10 mouse cellular contexts compared by ENCODE assay signal in genomic region chr6:120174028-120174601, GRCm38 (mm10).
A peak's percentile ranks its signal among the peaks of the same experiment; 100 is the strongest.
DNase-seq lines count a peak whose midpoint lies in the region; ATAC-seq and TF ChIP-seq lines count a peak whose summit lies in the region.
"Had no signal": no experiment of that assay in that cellular context is flagged by ENCODE, and none has a peak within 500 bp of the region (broad histone marks: within the 10 kb centered on the region; RNA-seq: fewer than 3 reads in every experiment).

No protein-coding gene starts in this region.

- 64% methylated on average over 6 of the region's 6 CpGs for WGBS in intestine, embryonic 14.5 days
- 31% methylated on average over 6 of the region's 6 CpGs for WGBS in liver, embryonic 13.5 days (ENCODE audit: insufficient replicate concordance)

- no peak for ATAC-seq in G1E (ENCODE audit: extremely low read depth, insufficient number of reproducible peaks, low FRiP score, poor library complexity, severe bottlenecking)
- peak; percentile 32; the same call in 1 of the 2 replicates for ATAC-seq in intestine, embryonic 14.5 days (replicated peaks; ENCODE audit: low FRiP score, low TSS enrichment, low read depth)
- peak; percentile 33 for ATAC-seq in liver, embryonic 13.5 days (ENCODE audit: low read depth)

- H3K9ac ChIP-seq in intestine, embryonic 14.5 days (ENCODE audit: low read length), result no peak overlapping the region
- H3K9ac ChIP-seq in liver, embryonic 13.5 days, result peak overlapping the region; percentile 81

- TF ChIP-seq CTCF in G1E (IDR thresholded peaks at IDR 0.05; ENCODE audit: low read depth, low read length), result no peak
- TF ChIP-seq CTCF in left cerebral cortex, adult 2 months (IDR thresholded peaks at IDR 0.05), result no peak

- no peak overlapping the region for H3K4me2 ChIP-seq in intestine, embryonic 14.5 days (ENCODE audit: low read length)
- H3K4me2 ChIP-seq in liver, embryonic 13.5 days, result peak overlapping the region; percentile 67

- H3K36me3 ChIP-seq in G1E (replicated peaks), result no peaks in the 10 kb centered on the region
- no peaks in the 10 kb centered on the region for H3K36me3 ChIP-seq in intestine, embryonic 14.5 days (ENCODE audit: control insufficient read depth, insufficient read depth, low read length)
- no peaks in the 10 kb centered on the region for H3K36me3 ChIP-seq in liver, embryonic 13.5 days

- peak; percentile 93 for DNase-seq in heart, adult 11 months
- no peak for DNase-seq in heart, postnatal 4 days
- DNase-seq in G1E (ENCODE audit: low spot score), result no peak
- no peak for DNase-seq in intestine, embryonic 14.5 days (ENCODE audit: low spot score)
- no peak for DNase-seq in liver, embryonic 13.5 days
- DNase-seq in adrenal gland, postnatal 4 days (ENCODE audit: low spot score in 2 of 2), result no peak
- DNase-seq in gastrocnemius, adult 18-20 months (ENCODE audit: low spot score), result no peak
- no peak for DNase-seq in left cerebral cortex, adult 2 months (ENCODE audit: extremely low spot score in 1 of 2, low spot score in 2 of 2)
- DNase-seq: B cell, adult 2 months; midbrain, embryonic 14.5 days had no signal

- intact Hi-C loops in left cerebral cortex, adult 2 months (cut with DNase I), result no loop called here

- H3K4me1 ChIP-seq in G1E (ENCODE audit: insufficient read depth, low read depth, low read length), result peaks cover 38% of the 10 kb centered on the region
- H3K4me1 ChIP-seq in intestine, embryonic 14.5 days (replicated peaks; ENCODE audit: control insufficient read depth, insufficient read depth, low read length), result no peaks in the 10 kb centered on the region
- H3K4me1 ChIP-seq in liver, embryonic 13.5 days (replicated peaks), result peaks cover 75% of the 10 kb centered on the region

- peak overlapping the region; percentile 46; the same call in 1 of the 2 replicates for H3K4me3 ChIP-seq in G1E (ENCODE audit: low read depth, low read length)
- no peak overlapping the region for H3K4me3 ChIP-seq in intestine, embryonic 14.5 days (ENCODE audit: low read depth, low read length)
- peak overlapping the region; percentile 55 for H3K4me3 ChIP-seq in liver, embryonic 13.5 days (replicated peaks)
- H3K4me3 ChIP-seq in left cerebral cortex, adult 2 months, result no peak overlapping the region

- H3K27ac ChIP-seq in intestine, embryonic 14.5 days (ENCODE audit: low read depth), result no peak overlapping the region
- peak overlapping the region; percentile 100 for H3K27ac ChIP-seq in liver, embryonic 13.5 days
- H3K27ac ChIP-seq in left cerebral cortex, adult 2 months, result no peak overlapping the region; the same call in 1 of the 2 replicates

- H3K9me3 ChIP-seq in G1E (replicated peaks), result no peaks in the 10 kb centered on the region
- no peaks in the 10 kb centered on the region for H3K9me3 ChIP-seq in intestine, embryonic 14.5 days (ENCODE audit: control insufficient read depth, low read length)
- H3K9me3 ChIP-seq in liver, embryonic 13.5 days (replicated peaks), result no peaks in the 10 kb centered on the region

- H3K27me3 ChIP-seq in G1E (ENCODE audit: insufficient read depth, low read length), result peaks cover 21% of the 10 kb centered on the region
- no peaks in the 10 kb centered on the region for H3K27me3 ChIP-seq in intestine, embryonic 14.5 days (replicated peaks; ENCODE audit: control insufficient read depth, insufficient read depth, low read length)
- no peaks in the 10 kb centered on the region for H3K27me3 ChIP-seq in liver, embryonic 13.5 days

Comparison
In these comparisons a context has a peak if more than half of its experiments do, and no peak if none do; other contexts are left out.
1. H3K4me3 ChIP-seq: peak in G1E (single experiment) and liver, embryonic 13.5 days (single experiment); none in intestine, embryonic 14.5 days (single experiment) and left cerebral cortex, adult 2 months (single experiment).